Mouse (Mus musculus): ENCODE results near the gene Stk35.

Stk35 gene

DNA sequence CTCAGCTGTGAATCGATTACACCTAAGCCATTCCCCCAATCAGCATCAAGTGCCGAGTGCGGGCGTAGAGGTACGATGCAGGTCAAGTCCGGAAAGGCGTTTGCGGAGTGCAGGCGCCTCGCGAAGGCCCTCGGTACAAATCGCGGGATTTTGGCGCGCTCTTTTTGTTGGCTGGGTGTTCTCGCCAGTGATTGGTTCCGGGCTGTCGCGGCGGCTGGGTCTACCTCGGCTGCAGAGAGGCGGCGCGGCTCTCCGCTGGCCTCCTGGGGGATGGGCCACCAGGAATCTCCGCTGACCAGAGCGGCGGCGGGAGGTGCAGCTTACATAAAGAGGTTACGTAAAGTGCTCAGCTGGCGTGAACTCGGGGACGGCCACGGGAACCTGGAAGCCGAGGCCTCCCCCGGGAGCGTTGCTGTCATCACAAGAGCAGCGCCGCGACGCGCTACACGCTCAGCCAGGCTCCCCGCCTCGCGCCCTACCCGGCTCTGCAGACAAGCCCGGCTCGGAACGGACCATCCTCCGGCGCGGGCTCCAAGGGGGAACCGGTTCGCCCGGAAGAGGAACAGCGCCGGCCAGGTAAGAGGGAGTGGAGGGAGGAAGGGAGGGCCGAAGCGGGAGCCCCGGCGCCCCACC lies at the start of gene Stk35:
TSS of gene Stk35 (plus strand) at position 247 of the 633 bp plus-strand sequence.
- DNase-seq (ENCODE audit: low spot score) = peak; percentile 61

DNA sequence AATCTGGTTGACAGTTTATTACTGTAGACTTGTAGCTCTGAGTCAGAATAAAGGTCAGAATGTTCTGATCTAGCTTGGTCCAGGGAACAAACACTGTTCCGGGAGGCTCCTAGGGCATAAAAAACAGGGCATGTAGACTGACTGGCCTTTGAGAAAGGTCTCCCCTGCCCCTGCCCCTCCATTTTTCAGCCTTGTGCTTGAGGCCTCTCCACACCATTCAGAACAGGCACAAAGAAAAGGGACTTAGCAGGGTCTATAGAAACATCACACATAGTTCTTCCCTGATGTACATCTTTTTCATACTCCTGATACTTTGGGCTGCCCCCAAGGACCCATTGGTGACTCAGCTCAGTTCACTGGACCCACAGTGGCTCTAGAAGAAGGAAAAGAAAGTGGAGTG lies 18.3 kb upstream of the Stk35 start:
- DNase-seq (ENCODE audit: low spot score) = no peak

DNA sequence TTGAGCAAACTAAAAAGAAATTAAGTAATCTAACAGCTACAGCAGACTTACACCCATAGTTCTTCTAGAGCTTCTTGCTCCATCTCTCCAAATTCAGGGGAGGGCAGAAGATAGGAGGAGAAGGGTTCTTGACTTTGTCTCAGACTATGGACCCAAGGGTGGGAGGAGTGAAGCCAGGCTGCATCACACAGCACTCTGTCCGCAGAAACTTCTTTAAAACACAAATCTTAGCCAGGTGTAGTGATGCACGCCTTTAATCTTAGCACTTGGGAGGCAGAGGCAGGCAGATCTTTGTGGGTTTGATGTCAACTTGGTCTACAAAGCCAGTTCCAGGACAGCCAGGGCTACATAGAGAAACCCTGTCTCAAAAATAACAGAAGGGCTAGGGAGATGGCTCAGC lies 3.8 kb upstream of the Stk35 start:
- no peak for DNase-seq (ENCODE audit: low spot score)

DNA sequence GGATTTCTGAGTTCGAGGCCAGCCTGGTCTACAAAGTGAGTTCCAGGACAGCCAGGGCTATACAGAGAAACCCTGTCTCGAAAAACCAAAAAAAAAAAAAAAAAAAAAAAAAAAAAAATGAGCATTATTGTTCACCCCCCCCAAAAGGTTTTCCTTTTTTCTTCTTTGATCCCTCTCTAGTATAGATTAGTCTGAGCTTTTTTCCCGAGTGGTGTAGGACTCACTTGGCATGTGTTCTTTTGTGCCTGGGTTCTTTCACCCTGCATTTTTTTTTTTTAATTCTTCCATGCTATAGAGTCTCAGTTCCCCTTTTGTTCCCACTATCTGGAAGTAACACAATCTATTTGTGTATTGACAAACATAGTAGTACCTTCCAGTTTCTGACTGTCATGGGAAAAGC lies 2.6 kb upstream of the Stk35 start:
- DNase-seq (ENCODE audit: low spot score) = no peak

DNA sequence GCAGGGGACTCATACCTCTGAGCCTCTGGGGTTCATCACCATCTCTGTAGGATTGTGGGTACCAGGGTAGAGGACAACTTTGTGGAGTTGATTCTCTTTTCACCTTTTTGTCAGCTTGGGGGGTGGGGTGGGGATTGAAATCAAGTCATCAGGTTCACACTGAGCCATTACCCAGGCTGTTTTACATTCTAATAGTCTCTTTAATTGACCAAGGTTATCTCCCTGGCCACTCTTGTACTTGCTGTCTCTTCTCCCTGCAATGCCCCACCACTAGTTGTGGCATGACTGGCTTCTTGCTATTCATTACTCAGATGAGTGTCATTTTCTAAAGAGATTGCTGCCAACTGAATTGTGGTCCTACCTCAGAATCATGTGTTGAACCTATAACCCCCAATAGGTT lies 1.9 kb upstream of the Stk35 start:
- no peak for DNase-seq (ENCODE audit: low spot score)

DNA sequence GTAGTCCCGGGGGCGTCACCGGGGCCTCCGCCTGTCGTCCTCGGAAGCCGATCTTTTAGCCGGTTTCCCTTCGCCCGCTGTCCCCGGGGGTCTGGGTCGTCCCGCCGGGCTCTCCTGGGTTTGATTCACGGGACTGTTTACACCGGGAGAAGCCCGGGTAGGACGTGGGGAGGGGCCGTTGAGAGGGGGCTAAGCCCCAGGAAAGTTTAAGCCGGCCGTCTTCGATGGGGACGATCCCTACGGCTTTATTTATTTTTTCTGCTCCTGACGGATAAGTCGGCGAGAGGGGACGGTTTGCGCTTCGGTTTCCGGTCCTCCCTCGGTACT lies 550 bp downstream of the Stk35 start:
- DNase-seq (ENCODE audit: low spot score) = peak; percentile 13

DNA sequence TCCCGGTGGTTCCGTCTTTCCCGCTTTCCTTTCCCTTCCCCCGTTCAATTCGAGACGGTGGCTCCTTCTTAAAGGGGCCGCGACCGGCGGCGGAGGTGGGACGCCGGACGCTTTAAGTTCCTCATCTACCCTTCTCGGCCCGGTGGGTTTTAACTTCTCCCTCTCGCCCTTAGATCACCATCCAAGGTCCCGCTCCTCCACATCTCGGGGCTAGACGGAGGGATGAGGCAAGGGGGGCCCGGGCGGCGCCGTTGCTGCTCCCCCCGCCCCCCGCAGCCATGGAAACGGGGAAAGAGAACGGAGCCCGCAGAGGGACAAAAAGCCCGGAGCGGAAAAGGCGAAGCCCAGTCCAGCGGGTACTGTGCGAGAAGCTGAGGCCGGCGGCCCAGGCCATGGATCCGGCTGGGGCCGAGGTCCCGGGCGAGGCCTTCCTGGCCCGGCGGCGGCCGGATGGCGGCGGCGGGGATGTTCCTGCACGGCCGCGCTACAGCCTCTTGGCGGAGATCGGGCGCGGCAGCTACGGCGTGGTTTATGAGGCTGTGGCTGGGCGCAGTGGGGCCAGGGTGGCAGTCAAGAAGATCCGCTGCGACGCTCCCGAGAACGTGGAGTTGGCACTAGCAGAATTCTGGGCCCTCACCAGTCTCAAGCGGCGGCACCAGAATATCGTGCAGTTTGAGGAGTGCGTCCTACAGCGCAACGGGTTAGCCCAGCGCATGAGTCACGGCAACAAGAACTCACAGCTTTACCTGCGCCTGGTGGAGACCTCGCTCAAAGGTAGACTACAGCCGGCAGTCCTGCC lies 1.1 kb downstream of the Stk35 start:
- peak; percentile 83 for DNase-seq (ENCODE audit: low spot score)

DNA sequence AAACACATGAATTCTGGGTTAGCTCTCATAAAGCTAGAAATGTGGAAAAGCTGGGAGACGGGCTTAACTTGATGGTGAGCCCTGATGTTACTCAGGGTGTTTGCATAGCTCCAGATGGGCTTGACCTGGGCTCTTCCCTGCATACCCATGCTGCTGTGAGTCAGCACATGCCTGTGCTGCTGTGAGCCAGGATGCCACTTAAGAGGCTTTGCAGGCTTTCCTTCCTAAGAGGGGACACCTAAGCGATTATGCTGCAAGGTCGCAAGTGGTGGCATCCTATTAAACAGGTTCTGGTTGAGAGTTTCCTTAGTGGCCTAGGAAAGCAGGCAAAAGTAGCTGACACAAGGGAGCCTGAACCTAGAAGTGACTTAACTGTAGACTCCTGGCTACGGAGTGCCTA lies 5.2 kb downstream of the Stk35 start:
- no peak for DNase-seq (ENCODE audit: low spot score)

DNA sequence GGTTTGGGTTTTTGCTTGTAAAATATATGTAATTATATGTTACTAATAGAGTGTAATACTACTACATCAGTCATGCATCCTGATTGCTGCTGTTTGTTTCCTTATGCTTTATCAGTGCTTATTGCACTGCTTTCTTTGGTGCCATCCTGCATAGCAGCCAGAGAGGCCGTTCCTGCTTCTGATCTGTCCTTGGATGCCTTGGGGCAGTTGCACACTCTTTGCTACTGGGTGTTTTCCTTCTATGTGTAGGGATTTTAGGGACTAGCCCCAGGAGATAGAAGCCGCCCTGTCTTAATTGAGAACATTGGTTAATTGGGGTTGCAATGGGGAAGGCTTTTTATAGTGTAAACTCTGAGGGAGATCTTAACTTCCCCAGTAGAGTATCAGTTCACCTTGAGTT lies 6.2 kb downstream of the Stk35 start:
- DNase-seq (ENCODE audit: low spot score) = no peak

DNA sequence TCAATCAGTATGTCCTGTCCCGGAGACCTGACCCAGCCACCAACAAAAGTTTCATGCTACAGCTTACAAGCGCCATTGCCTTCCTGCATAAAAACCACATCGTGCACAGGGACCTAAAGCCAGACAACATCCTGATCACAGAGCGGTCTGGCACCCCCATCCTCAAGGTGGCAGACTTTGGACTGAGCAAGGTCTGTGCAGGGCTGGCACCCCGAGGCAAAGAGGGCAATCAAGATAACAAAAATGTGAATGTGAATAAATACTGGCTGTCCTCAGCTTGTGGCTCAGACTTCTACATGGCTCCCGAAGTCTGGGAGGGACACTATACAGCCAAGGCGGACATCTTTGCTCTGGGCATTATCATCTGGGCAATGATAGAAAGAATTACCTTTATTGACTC lies 10.2 kb downstream of the Stk35 start:
- no peak for DNase-seq (ENCODE audit: low spot score)

DNA sequence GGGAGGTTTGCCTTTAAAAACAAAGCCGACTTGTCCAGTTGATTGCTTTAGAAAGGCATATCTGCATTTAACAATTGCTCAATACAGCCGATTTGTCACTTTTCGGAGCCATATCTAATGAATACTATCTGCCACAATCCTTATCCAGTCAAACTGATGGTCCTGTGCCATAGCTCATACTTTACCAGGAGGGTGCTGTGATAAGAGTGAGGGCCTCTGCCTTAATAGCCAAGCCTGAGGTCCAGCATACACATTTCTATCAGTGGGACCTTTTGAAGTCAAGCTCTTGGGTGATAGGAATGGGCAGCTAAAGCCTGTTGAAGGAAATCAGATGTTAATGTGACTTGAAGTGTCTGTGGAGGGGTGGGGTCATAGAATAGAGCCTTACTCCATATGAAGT lies 13.7 kb downstream of the Stk35 start:
- no peak for DNase-seq (ENCODE audit: low spot score)

DNA sequence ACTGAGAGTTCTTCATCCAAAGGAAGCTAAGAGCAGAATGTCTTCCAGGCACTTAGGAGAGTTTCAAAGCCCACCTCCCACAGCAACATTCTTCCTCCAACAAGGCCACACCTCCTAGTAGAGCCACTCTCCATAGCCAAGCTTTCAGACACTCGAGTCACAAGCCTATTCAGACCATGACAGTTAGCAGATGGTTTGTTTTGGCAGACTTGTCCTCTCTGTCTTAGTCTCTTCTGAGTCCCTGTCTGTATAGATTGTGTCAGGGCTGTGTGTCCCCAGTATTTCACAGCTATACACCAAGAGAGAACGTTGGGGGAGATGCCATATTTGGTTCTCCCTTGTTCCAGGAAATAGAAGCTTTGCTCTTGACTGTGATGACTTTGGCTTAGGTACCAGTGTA lies 14.8 kb downstream of the Stk35 start:
- no peak for DNase-seq (ENCODE audit: low spot score)

DNA sequence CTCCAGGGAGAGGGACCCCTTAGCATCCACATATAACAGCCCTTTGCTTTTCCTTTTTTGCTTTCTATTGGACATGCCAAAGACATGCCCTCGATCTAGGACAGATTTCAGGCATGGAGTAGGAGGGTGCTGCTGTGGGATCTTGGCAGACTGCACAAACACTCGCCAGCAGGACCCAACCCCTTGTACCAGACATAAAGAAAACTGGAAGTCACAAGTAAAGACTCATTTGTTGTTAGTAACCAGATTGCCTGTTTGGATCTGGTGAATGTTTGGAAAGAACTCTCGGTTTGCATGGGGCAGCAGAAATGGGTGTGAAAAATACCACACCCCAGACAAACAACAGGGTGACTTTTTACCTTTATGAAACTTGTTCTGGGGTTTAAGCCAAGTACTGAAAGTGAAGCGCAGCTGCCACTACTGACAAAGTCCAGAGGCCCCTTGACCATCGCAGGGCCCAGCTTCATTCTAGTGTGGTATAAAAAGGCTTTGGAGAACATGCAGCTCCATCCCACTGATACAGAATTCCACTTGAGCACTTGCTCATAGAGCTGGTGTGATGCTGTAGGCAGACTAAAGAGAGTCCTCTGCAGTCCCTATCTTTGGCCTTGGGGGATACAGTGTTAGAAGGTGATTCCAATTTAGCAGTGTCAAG lies 17.4 kb downstream of the Stk35 start:
- no peak for DNase-seq (ENCODE audit: low spot score)

DNA sequence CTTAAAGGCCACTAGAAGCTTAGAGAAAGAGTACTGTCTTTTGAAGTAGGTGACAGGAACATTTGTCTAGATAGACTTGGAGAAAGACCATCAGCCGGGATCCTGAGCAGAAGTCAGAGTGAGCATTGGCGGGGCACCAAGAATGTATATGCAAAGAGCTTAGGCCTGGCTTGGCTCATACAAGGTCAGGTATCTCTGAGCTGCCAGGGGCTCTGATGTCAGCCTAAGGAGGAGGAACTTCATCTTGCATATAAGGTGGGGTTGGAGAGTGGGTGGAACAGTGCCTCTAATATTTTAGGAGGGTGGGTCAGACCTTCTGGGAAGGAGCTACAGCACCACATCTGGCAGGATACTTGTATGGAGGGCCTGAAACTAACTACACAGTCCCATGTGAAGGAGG lies 18.6 kb downstream of the Stk35 start:
- no peak for DNase-seq (ENCODE audit: low spot score)

DNA sequence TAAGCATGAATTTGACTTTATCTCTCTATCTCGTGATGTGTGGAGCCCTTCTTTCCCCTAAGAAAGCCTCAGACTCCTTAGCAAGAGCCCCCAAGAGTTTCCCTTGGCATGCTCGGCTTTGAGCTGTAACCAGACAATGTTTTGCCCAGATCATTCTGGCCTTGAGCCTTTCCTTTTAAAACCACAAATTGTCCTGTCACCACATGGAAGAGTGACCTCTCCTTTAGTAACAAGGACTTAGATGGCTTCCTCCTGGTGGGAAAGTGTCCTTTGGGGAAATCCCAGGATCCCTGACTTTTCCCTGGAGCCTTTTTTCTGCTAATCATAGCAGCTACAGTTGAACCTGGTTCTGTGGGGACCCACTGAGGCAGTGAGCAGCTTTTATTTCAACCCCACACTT lies 19.2 kb downstream of the Stk35 start:
- DNase-seq (ENCODE audit: low spot score) = no peak

DNA sequence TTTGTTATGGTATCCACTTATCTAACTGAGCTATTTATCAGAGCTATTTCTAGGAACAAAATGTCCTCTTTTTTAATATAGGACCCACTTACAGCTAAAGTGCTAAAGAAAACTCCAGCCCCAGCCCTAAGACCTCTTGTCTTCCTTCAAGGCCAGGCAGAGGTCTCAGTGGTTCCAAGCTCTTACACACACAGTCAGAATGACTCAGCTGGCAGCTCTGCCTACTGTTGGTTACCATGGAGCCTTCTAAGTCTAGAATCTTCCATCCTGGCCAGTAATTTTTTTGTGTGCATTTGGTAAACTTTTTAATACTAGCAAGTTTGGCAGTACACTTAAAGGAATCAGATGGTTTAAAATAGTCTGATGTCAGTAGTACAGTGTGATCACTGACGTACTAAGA lies 19.6 kb downstream of the Stk35 start:
- no peak for DNase-seq (ENCODE audit: low spot score)

DNA sequence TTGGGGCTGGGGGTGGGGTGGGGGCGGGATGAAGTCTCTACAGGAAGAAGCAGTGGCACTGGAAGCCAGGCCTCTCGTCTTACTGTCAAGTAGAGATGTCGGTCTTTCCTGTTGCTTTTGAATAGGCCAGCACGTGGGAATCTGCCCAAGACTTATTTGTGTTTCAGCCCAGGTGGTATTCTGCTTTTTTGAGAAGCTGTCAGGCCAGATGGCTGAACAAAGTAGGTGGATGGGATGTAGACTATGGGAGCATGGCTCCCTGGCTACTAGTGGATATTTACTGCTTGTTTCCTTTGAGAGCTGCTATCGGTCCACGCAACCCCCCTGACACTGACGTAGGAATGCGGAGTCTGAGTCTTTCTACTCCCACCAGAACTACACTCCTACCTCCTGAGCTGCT lies 20.7 kb downstream of the Stk35 start:
- no peak for DNase-seq (ENCODE audit: low spot score)

DNA sequence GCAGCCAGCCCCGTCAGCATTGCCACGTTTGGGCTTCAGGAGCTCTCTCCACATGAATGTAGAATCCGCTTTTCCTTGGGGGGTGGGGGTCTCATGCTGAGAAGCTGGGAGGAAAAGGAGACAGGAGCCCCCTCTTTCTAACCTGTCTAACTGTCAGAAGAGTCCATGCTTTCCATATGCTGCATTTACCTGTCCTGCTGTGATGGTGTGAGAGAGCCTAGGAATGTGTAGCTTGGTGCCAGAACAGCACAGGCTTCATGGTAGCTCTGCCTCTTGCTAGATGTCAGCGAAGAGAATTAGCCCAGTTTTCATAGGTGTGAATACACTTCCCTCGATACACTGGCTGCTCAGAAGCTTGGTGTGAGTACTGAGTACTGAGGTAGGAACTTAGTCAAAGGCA lies 21.3 kb downstream of the Stk35 start:
- DNase-seq (ENCODE audit: low spot score) = no peak

DNA sequence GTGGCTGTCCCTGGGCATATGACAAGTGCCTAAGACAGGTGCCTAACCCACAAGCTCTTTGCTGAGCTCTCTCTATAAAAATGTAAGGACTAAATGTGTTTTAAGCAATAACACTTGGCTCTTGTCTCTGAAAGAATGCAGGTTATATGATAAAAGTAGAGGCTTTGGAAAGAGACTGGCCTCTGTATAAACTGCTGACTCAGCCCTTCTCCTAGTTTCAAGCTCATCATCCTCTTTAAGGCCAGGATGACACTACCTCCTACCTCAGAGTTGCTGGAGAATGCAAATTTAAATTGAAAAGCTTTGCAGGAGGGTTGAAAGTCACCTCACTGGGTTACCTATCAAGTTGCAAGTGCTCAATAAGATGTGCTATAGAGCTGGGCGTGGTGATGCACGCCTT lies 23.0 kb downstream of the Stk35 start:
- no peak for DNase-seq (ENCODE audit: low spot score)

DNA sequence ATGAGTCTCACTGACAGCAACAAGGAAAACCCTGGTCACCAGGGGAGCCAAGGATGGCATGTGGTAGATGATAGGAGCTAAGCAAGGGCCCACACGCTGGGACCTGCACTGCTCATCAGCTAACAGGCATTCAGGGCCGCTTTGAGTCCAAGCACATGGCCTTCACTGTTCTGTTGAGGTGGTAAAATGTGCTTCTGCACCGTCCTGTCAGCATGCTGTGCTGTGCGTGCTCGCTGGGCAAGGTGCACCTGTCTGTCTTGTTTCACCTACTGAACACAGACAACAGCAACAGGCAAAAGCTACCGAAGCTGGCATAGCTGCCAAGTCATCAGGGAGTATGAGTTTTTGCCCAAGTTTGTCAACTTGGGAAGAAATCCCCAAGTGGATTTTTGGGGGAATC lies 23.9 kb downstream of the Stk35 start:
- no peak for DNase-seq (ENCODE audit: low spot score)

DNA sequence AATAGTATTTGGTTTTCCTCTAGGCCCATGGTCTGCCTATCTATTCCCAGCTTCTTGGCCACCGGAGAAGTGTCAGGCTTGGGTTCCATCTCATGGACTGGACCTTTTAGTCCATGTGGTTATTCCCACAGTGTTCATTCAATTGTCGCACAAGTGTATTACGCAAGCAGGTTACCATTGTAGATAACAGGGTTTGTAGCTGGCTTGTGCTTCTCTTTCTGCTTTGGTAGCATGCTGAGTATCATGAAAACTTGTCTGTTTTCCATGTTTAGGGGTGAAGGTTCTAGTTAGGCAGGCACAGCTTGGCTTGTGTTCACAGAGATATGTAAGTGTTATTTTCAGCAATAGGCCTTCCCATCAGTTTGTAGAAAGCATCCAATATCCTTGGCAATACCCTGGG lies 25.8 kb downstream of the Stk35 start:
- DNase-seq (ENCODE audit: low spot score) = no peak

DNA sequence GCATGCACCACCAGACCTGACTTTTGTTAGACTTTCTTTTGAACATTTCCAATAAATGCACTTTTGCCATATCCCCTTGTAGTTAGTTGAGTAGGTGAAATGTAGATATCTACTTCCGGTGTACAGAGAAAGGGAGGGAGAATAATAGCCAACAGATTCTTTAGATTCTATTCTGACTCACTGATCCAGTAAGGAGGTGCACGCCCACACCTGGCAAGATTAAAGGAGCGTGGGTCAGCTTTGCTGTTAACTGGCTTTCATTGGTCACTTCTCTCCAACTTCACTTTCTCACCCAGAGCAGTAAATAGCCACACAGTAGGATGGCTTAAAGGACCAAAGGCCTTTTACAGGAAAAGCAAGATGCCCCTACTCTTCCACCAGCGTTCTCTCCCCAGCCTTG lies 32.7 kb downstream of the Stk35 start:
- DNase-seq (ENCODE audit: low spot score) = no peak

DNA sequence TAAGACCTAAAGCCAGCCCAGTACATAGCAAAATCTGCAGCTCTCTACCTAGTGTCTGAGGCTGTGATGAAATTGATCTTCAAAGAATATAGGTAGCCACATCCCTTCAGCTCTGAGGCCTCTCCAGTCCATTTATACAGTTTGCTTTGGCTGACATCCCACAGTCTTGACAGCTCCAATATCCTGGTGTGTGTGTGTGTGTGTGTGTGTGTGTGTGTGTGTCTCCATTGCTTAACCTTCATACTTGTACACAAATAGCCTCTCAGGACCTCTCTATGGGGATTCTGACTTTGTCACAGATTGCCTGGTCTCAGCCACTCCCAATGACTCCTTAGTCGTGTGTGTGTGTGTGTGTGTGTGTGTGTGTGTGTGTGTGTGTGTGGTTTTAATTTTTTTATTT lies 33.9 kb downstream of the Stk35 start:
- DNase-seq (ENCODE audit: low spot score) = no peak

DNA sequence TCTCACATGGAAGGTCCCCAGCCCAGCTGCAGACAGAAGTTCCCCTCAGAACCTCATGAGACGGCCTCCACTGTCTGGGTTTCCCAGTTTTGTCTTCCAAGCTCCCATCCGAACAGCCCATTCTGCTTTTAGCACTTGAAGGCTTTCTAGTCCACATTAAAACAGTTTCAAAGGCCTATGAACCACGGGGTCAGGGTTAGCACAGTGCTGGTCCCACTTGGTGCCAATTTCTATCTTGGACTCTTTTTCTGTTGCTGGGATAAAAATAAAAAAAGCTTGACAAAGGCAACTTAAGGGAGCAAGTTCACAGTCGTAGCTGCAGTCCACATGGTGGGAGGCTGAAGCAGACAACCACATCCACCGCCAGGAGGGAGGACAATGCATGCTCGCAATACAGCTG lies 34.6 kb downstream of the Stk35 start:
- DNase-seq (ENCODE audit: low spot score) = no peak

All from urinary bladder, postnatal 10 days (tissue).